Mouse (Mus musculus): ENCODE measurements around the gene Hcn3. TPM values are rescaled to one million over a fixed set of nuclear protein-coding genes. Genes with fewer than 3 reads are reported as not detected.
A peak's percentile ranks its signal among the peaks of the same experiment; 100 is the strongest.

The Hcn3 gene
- polyA plus RNA-seq (2015; fragmentation: Nextera tagmentation; extraction: Ambion mirVana) = 51.9 and 59.2 TPM in 2 replicates

DNA sequence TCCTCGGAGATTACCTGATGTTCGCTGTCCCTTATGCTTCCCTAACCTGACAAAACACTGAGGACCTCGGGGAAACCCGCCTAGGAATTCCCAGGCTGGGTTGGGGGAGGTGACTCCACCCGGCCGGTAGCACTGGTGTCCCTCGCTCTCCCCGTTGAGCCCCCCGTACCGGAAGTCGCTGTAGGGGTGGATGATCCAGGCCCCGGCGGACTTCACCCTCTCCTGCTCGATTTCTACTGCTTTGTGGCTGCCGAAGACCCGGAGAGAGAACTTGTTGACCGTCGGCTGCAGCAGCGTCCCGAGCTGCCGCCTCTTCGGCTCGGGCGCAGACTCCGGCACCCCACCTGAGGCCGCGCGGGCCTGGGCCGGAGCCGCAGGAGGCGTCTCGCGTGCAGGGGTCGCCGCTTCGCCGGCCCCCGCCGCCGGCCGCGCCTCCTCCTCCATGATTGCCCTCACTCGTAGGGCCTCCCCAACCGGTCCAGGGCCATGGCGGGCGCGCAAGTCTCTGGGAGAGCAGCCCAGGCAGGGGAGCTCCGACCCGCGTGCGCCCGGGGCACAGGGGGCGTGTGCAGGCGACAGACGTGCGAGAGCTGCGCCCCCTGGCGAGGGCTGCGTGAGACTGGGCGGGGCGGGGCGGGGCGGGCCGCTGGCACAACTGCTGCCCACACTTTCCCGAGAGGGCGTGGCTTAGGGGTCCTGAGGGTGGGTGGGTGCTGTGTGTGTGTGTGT is at the start of gene Hcn3:
Hcn3 (minus strand) TSS at position 581 of the 729 bp plus-strand sequence.
- WGBS = under 1% methylated on average over 57 of the region's 66 CpGs
- no peaks in the 10 kb centered on the region for H3K9me3 ChIP-seq
- H3K4me1 ChIP-seq (replicated peaks) = peaks cover 38% of the 10 kb centered on the region
- H3K36me3 ChIP-seq = no peaks in the 10 kb centered on the region
- ATAC-seq (ENCODE audit: low FRiP score, low read depth) = peak; percentile 82
- peak within 1 kb of the TSS; percentile 79 for H3K4me3 ChIP-seq
- H3K27ac ChIP-seq (replicated peaks) = peak within 1 kb of the TSS; percentile 67
- peak within 1 kb of the TSS; percentile 78 for H3K9ac ChIP-seq
- H3K4me2 ChIP-seq = peak within 1 kb of the TSS; percentile 74
- no peaks in the 10 kb centered on the region for H3K27me3 ChIP-seq

DNA sequence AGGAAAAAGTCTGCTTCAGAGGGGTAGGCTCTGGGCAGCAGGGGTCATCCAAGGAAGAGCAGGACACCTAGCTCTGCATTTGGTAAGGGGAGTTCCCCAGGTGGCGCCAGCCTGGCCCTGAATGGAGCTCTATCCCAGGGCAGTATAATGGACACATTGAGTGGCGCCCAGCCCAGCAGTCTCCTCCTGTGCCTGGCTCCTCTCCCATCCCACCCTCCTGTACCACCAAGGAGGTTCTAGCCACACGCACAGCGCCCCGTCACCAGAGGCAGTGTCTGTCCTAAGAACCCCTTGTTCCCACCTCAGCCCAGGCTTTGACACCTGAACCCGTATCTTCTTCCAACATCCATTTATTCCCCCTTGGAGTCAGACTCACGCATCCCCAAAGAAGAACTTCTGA is 49.7 kb upstream of the Hcn3 start:
- Histone ChIP-seq H3K27ac (replicated peaks) (no peak overlapping the region), H3K4me3 (no peak overlapping the region), H3K27me3 (no peaks in the 10 kb centered on the region), H3K9me3 (no peaks in the 10 kb centered on the region), H3K36me3 (peaks cover 46% of the 10 kb centered on the region), H3K4me2 (no peak overlapping the region), H3K9ac (no peak overlapping the region), H3K4me1 (replicated peaks) (peaks cover 28% of the 10 kb centered on the region)
- 94% methylated on average over 7 of the region's 7 CpGs for WGBS
- no peak for ATAC-seq (ENCODE audit: low FRiP score, low read depth)

DNA sequence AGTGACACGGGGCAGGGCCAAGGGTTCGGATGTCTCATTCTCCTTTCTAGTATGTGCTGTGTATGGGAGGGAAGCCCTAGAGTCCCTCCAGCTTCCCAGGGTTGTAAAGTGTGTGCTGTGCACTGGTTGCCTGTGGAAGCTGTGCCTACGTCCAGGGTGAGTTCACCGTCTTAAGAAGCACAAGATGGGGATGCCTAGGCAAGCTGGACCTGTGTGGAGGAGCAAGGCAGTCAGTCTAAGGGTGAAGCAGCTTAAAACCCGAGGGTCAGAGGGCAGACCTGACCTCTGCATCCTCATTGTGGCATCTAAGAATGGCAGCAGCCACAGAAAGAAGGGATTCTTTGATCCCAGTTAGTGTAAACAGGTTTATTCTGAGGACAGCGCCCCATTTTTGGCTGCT is 48.7 kb upstream of the Hcn3 start:
- no peaks in the 10 kb centered on the region for H3K9me3 ChIP-seq
- ATAC-seq (ENCODE audit: low FRiP score, low read depth) = no peak
- H3K4me3 ChIP-seq = no peak overlapping the region
- 90% methylated on average over 6 of the region's 6 CpGs for WGBS
- H3K27me3 ChIP-seq = no peaks in the 10 kb centered on the region
- no peak overlapping the region for H3K4me2 ChIP-seq
- H3K36me3 ChIP-seq = peaks cover 48% of the 10 kb centered on the region
- H3K4me1 ChIP-seq (replicated peaks) = peaks cover 23% of the 10 kb centered on the region
- no peak overlapping the region for H3K27ac ChIP-seq (replicated peaks)
- H3K9ac ChIP-seq = no peak overlapping the region

DNA sequence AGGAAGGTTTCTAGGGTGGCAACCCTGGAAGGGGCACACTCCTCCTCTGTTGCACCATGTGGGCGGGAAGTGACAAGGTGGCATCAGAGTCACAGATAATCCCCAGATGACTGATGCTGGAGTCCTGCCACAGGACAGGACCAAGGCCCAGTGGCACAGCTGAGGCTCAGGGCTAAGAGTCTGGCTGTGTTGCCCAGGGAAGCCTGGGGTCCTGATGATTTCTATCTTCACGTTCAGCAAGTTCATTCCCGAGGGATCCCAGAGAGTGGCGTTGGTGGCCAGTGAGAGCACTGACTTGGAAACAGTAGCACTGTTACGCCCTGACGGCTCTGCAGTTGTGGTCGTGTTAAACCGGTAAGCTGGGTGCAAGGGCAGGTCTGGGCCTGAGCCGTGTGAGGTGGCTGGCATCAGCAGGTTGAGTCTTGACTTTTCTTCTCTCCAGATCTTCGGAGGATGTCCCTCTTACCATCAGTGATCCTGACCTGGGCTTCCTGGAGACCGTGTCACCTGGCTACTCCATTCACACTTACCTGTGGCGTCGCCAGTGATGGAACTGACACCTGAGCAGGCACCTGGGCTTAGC is 48.2 kb upstream of the Hcn3 start:
- Histone ChIP-seq H3K9me3 (no peaks in the 10 kb centered on the region), H3K4me3 (no peak overlapping the region), H3K27me3 (no peaks in the 10 kb centered on the region), H3K27ac (replicated peaks) (no peak overlapping the region), H3K9ac (no peak overlapping the region), H3K36me3 (peaks cover 48% of the 10 kb centered on the region), H3K4me1 (replicated peaks) (peaks cover 25% of the 10 kb centered on the region), H3K4me2 (no peak overlapping the region)
- ATAC-seq (ENCODE audit: low FRiP score, low read depth) = no peak
- WGBS = 90% methylated on average over 13 of the region's 13 CpGs

DNA sequence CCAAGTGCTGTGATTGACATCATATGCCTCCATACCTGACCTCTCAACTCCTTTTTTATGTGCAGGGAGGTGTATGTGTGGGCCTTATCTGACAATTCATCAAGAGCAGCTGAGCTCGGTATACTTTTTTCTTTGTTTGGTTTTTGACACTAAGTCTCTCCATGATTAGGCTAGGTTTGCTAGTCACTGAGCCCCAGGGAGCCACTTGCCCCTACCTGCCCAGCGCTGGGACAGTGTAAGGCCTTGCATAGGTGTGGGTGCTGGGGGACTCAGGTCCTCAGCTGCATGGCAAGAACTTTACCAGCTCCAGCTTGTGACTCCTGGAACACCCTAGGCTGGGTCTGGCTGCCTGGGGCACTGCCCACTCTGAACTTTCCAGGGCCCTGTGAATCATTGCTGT is 46.7 kb upstream of the Hcn3 start:
- Histone ChIP-seq H3K4me3 (no peak overlapping the region), H3K36me3 (peaks cover 48% of the 10 kb centered on the region), H3K4me2 (no peak overlapping the region), H3K27me3 (no peaks in the 10 kb centered on the region), H3K9ac (no peak overlapping the region), H3K27ac (replicated peaks) (no peak overlapping the region), H3K4me1 (replicated peaks) (peaks cover 11% of the 10 kb centered on the region), H3K9me3 (no peaks in the 10 kb centered on the region)
- no peak for ATAC-seq (ENCODE audit: low FRiP score, low read depth)
- 84% methylated on average over 2 of the region's 2 CpGs for WGBS

DNA sequence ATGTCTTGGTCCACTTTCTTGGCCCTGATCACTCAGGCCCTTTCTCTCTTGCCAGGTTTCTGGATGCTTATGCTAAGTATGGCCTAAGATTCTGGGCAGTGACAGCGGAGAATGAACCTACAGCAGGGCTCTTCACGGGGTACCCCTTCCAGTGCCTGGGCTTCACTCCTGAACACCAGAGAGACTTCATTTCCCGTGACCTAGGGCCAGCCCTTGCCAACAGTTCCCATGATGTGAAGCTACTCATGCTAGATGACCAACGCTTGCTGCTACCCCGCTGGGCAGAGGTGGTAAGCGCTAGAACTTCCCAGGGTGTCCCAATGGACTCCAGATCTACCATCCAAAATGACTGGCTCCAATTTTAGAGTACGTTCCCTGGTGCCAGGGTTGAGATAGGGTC is 46.1 kb upstream of the Hcn3 start:
- WGBS = 95% methylated on average over 7 of the region's 7 CpGs
- no peak overlapping the region for H3K27ac ChIP-seq (replicated peaks)
- no peak overlapping the region for H3K9ac ChIP-seq
- H3K4me2 ChIP-seq = no peak overlapping the region
- H3K4me1 ChIP-seq (replicated peaks) = peaks cover 5% of the 10 kb centered on the region
- no peak for ATAC-seq (ENCODE audit: low FRiP score, low read depth)
- peaks cover 48% of the 10 kb centered on the region for H3K36me3 ChIP-seq
- no peak overlapping the region for H3K4me3 ChIP-seq
- no peaks in the 10 kb centered on the region for H3K9me3 ChIP-seq
- H3K27me3 ChIP-seq = no peaks in the 10 kb centered on the region

DNA sequence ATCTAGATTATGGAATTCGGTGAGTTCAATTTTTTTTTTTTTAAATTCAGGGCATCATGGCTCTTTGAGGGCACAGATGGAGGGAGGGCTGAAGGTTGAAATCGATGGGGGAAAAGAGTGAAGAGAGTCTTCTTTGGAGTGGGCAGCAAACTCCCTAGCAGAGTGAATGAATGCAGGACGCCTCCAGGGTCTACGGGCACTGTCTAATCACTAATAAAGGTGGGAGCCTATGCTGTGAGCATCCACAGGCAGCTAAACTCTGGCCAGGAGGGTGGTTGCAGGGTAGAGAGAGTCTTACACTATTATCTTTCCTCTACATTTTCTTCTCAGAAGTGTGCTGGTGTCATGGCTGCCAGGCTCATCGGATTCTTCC is 43.1 kb upstream of the Hcn3 start:
- peak overlapping the region; percentile 56 for H3K4me3 ChIP-seq
- peaks cover 5% of the 10 kb centered on the region for H3K4me1 ChIP-seq (replicated peaks)
- H3K4me2 ChIP-seq = peak overlapping the region; percentile 68
- whole genome bisulfite sequencing = 41% methylated on average over 5 of the region's 5 CpGs
- peak; percentile 35; the same call in 1 of the 2 replicates for ATAC-seq (ENCODE audit: low FRiP score, low read depth)
- no peaks in the 10 kb centered on the region for H3K9me3 ChIP-seq
- peaks cover 27% of the 10 kb centered on the region for H3K36me3 ChIP-seq
- 0 out of 2 replicates have a peak overlapping the region, but pooled peaks have one; percentile 68 for H3K27ac ChIP-seq (replicated peaks)
- peak overlapping the region; percentile 52 for H3K9ac ChIP-seq
- no peaks in the 10 kb centered on the region for H3K27me3 ChIP-seq

DNA sequence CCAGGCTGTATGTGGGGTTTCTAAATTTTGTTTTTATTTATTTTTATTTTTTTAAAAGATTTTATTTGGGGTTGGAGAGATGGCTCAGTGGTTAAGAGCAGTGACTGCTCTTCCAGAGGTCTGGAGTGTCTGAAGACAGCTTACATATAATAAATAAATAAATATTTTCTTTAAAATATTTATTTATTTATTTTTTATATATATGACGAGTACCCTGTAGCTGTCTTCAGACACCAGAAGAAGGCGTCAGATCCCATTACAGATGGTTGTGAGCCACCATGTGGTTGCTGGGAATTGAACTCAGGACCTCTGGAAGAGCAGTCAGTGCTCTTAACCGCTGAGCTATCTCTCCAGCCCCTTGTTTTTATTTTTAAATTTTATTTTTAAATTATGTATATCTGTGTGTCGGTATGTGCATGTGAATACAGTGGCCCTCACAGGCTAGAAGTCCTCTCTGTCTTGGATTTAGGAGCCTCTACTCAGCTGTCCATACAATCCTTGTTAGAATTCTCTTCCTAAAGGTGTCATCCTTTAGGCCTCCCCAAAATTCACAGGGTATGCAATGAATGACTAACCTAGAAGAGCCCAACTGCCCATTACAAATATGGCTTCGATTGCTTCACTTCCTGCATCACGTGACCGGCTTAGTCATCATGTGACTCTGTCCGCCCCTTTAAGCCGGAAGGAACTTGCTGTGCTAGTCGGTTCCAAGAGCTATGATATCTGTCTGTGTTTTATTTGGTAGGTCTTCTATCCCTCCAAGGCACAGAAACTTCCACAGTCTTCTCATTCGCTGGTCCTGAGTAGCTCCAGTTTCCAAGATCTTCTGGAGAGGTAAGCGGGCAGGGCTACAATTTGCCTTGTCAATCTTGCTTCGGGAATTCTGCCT is 42.5 kb upstream of the Hcn3 start, which contains the start of gene Gba:
Gba (plus strand) TSS at position 676 of the 889 bp plus-strand sequence.
- no peaks in the 10 kb centered on the region for H3K27me3 ChIP-seq
- peaks cover 5% of the 10 kb centered on the region for H3K4me1 ChIP-seq (replicated peaks)
- H3K36me3 ChIP-seq = peaks cover 21% of the 10 kb centered on the region
- peak within 1 kb of the TSS; percentile 56 for H3K4me3 ChIP-seq
- peak within 1 kb of the TSS; percentile 52 for H3K9ac ChIP-seq
- ATAC-seq (ENCODE audit: low FRiP score, low read depth) = peak; percentile 92
- peak within 1 kb of the TSS; percentile 68 for H3K4me2 ChIP-seq
- WGBS = 26% methylated on average over 13 of the region's 13 CpGs
- no peaks in the 10 kb centered on the region for H3K9me3 ChIP-seq
- H3K27ac ChIP-seq (replicated peaks) = 0 out of 2 replicates have a peak within 1 kb of the TSS, but pooled peaks have one; percentile 68

DNA sequence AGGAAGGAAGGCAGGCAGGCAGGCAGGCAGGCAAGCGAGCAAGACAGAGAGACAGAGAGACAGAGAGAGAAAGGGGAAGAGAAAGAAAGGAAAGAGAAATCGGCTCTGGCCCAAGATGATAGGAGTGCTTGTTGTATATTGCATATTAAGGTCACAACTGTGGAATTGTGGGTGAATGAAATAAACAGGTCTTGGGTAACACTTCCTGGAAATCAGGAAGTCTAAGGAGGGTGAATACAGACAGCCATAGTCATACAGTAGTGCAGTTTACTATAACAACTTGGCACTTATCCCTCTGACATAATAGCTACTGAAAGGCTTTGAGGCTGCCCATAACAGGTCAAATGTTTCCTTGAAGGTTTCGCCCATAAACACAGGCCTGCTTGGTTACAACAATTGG is 39.8 kb upstream of the Hcn3 start:
- WGBS = 82% methylated on average over 3 of the region's 3 CpGs
- H3K27me3 ChIP-seq = no peaks in the 10 kb centered on the region
- ATAC-seq (ENCODE audit: low FRiP score, low read depth) = no peak

DNA sequence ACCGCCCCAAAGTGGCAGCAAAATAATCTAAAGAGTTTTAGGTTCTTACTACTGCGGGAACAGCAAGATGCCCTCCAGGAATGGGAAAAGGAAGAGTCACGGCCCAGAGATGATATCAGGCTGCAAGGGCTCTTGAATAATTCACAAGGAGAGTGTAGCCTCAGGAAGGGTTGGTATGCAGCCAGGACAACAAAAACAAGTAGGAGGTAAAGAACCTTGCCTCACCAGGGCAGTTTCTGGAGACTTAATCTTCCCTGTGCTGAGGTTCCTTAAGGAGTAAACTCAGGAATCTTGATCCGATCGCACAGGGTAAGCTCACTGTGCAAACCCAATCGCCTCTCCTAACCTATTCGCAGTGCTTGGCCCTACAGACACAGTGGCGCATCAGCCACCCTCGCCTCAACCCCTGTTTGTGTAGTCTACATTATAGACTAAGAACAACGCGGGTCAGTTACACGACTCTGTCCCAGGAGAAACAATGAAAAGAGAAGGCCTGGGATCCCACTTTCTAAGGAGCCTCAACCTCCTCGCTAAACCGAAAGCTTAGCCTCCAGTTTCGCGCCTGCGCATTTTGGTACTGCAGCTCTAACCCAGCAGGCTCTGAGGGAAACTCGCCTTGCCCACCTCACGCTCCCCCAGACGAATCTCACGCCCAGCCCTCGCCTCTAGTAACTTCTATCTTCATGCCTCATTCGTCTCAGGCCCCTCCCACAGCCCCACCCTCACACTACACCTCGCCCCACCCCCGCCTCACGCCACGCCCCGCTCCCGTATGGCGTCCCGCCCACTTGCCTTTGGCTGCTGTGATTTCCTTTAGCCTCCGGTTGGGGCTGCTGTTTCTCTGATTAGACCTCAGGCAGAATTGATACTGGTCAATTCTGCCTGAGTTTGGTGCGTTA is 36.2 kb upstream of the Hcn3 start:
- H3K4me2 ChIP-seq = peak overlapping the region; percentile 60
- no peaks in the 10 kb centered on the region for H3K27me3 ChIP-seq
- no peaks in the 10 kb centered on the region for H3K36me3 ChIP-seq
- ATAC-seq (ENCODE audit: low FRiP score, low read depth) = peak; percentile 95
- no peaks in the 10 kb centered on the region for H3K9me3 ChIP-seq
- H3K9ac ChIP-seq = peak overlapping the region; percentile 41
- peaks cover 8% of the 10 kb centered on the region for H3K4me1 ChIP-seq (replicated peaks)
- peak overlapping the region; percentile 69 for H3K27ac ChIP-seq (replicated peaks)
- 8% methylated on average over 33 of the region's 33 CpGs for WGBS
- H3K4me3 ChIP-seq = peak overlapping the region; percentile 34

More for the DNA sequence above, 39.8 kb upstream of the Hcn3 start:
- H3K4me1 ChIP-seq (replicated peaks) = peaks cover 13% of the 10 kb centered on the region
- no peak overlapping the region for H3K9ac ChIP-seq
- H3K4me3 ChIP-seq = no peak overlapping the region
- no peak overlapping the region for H3K4me2 ChIP-seq
- no peaks in the 10 kb centered on the region for H3K9me3 ChIP-seq
- H3K27ac ChIP-seq (replicated peaks) = no peak overlapping the region
- H3K36me3 ChIP-seq = peaks cover 3% of the 10 kb centered on the region; the same call in 1 of the 2 replicates

DNA sequence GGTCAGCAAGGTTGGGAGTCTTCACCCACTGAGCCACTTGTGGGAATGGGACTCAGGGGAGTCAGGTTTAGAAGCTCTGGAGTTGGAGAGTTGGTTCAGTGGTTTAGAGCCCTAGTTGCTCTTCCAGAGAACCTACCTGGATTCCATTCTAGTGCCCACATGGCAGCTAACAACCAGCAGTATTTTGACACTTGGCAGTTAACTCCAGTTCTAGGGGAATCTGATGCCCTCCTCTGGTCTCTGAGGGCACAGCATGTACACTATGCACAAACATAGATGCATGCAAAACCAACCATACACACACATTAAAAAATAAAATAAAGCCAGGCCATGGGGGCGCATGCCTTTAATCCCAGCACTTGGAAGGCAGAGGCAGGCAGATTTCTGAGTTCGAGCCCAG is 33.9 kb upstream of the Hcn3 start:
- 88% methylated on average over 2 of the region's 2 CpGs for WGBS
- no peaks in the 10 kb centered on the region; the same call in 1 of the 2 replicates for H3K36me3 ChIP-seq
- no peak overlapping the region for H3K9ac ChIP-seq
- no peak overlapping the region for H3K4me3 ChIP-seq
- ATAC-seq (ENCODE audit: low FRiP score, low read depth) = no peak
- no peak overlapping the region for H3K27ac ChIP-seq (replicated peaks)
- H3K4me2 ChIP-seq = no peak overlapping the region
- H3K27me3 ChIP-seq = no peaks in the 10 kb centered on the region
- no peaks in the 10 kb centered on the region for H3K9me3 ChIP-seq
- H3K4me1 ChIP-seq (replicated peaks) = peaks cover 8% of the 10 kb centered on the region
